ENCODE assay signal across 1 mouse cellular context in the genomic region with DNA sequence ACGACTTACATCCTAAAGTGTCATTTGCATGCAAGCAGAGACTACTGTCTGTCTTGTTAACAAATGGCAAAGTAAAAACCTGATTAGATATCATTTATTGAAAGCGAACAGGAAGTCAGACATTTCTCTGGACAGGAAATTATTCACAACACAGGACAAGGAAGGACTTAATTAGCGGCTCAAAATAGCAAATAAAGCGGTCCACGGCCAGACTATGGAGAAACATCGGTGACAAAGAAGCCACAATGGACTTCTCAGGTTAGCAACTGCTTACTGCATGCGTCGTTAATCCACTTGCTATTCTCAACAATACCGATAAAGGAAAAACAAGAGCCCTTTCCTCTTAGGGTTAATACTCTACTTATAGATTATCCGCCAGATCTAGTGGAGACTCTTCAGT.
TF ChIP-seq lines count a peak whose summit lies in the region.

No protein-coding gene starts in this region.

TF ChIP-seq in ES-E14, 5 proteins besides CTCF, POLR2A, EP300 and RAD21:
- TF ChIP-seq HCFC1 (IDR thresholded peaks at IDR 0.05; ENCODE audit: borderline replicate concordance, insufficient read depth, low read length) (no peak), ZC3H11A (IDR thresholded peaks at IDR 0.05; ENCODE audit: borderline replicate concordance, low read depth, low read length) (no peak)
